Mouse (Mus musculus) embryo, embryonic 11.5 days (tissue): ENCODE measurements around the gene Fbxw26.
"Not testable (repeated sequence)": the region's sequence is repeated elsewhere in the genome, so short reads cannot be mapped to it uniquely, and the experiment has no call there.

Experiments
- DNase-seq: peaks from one replicate; pipeline ENCODE4 v3.0.0-alpha.2; 2012; ENCODE audit warnings: low read depth, low spot score

The Fbxw26 gene

DNA sequence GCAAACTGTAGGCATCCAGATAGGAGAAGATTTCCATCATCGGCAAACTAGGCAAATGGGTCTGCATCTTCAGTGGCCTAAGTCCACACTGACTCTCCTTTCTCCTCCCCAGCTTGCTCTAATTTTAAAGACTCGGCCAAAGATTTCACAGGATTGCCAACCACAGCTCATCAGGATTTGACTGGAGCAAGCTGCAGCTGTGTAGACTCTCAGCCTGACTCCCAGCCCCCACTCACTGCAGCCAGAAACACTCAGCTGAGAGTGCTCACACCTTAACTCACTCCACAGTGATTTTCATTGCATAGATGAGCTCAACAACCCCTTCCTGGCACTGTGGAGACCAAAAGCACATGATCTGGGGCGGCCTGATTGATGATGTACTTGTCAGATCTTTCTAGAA is at the start of gene Fbxw26:
Gene Fbxw26 (minus strand): TSS at position 101 of the 400 bp plus-strand sequence.
- not testable (repeated sequence) for DNase-seq

- DNase-seq = no peak
Measured at GRCm38 (mm10) chr9:109795221-109795620, 49.3 kb upstream of the Fbxw26 start.

DNA sequence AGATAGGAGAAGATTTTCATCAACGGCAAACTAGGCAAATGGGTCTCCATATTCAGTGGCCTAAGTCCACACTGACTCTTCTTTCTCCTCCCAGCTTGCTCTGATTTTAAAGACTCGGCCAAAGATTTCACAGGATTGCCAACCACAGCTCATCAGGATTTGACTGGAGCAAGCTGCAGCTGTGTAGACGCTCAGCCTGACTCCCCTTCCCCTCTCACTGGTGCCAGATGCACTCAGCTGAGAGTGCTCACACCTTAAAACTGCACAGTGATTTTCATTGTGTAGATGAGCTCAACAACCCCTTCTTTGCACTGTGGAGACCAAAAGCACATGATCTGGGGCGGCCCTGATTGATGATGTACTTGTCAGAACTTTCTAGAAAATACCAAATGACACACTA is 44.7 kb upstream of the Fbxw26 start, which contains the start of gene Fbxw27:
Gene Fbxw27 (minus strand): TSS at position 101 of the 400 bp plus-strand sequence.
- not testable (repeated sequence) for DNase-seq

GRCm38 (mm10) chr9:109766841-109767240 is 21.0 kb upstream of the Fbxw26 start:
- DNase-seq = not testable (repeated sequence)

DNA sequence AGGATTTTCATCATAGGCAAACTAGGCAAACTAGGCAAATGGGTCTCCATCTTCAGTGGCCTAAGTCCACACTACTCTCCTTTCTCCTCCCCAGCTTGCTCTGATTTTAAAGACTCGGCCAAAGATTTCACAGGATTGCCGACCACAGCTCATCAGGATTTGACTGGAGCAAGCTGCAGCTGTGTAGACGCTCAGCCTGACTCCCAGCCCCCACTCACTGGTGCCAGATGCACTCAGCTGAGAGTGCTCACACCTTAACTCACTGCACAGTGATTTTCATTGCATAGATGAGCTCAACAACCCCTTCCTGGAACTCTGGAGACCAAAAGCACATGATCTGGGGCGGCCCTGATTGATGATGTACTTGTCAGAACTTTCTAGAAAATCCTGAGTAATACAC is 43.3 kb downstream of the Fbxw26 start, which contains the start of gene Fbxw18:
Gene Fbxw18 (minus strand): TSS at position 101 of the 400 bp plus-strand sequence.
- not testable (repeated sequence) for DNase-seq

- DNase-seq = peak; percentile 5
Measured at GRCm38 (mm10) chr9:109685299-109685698, 60.6 kb downstream of the Fbxw26 start.
